Mouse (Mus musculus) midbrain, postnatal 0 days (tissue): ENCODE measurements at regions not wholly inside any gene's neighbourhood (a gene's known extent, or its start where the extent isn't known, plus 50 kb on each side); places are given as distances from the start of the nearest gene placed in this dataset.
"Not testable (repeated sequence)": the region's sequence is repeated elsewhere in the genome, so short reads cannot be mapped to it uniquely, and the experiment has no call there.

Experiments used
- ATAC-seq: fragments of 200-750 bp; cut with Nextera tagmentation; 2 replicates; pipeline ENCODE4 v1.8.0; 2017; ENCODE audit warnings: moderate number of reproducible peaks, mild to moderate bottlenecking, moderate TSS enrichment, moderate library complexity; ENCODE audit not compliant: low FRiP score
- DNase-seq: peaks from one replicate; pipeline ENCODE4 v3.0.0-alpha.2; 2015; ENCODE audit warnings: low spot score
- H3K27ac ChIP-seq: fragments of 300-500 bp; sonication (generic); 2 replicates; pipeline ENCODE4 v1.5.1; 2014; ENCODE audit warnings: low read depth, mild to moderate bottlenecking, low read length, mixed read lengths
- H3K27me3 ChIP-seq: fragments of 300-500 bp; sonication (generic); 2 replicates; pipeline ENCODE4 v1.6.1; 2014; ENCODE audit warnings: low read length, control low read depth, mixed read lengths; ENCODE audit not compliant: insufficient read depth
- H3K36me3 ChIP-seq: fragments of 300-500 bp; sonication (generic); 2 replicates; pipeline ENCODE4 v1.6.1; 2014; ENCODE audit warnings: low read length, control low read depth, mixed read lengths; ENCODE audit not compliant: insufficient read depth
- H3K4me1 ChIP-seq: fragments of 300-500 bp; sonication (generic); 2 replicates; pipeline ENCODE4 v1.6.1; 2014; ENCODE audit warnings: mild to moderate bottlenecking, control low read depth, antibody characterized with exemption, low read length, mixed read lengths; ENCODE audit not compliant: insufficient read depth
- H3K4me2 ChIP-seq: fragments of 300-500 bp; sonication (generic); 2 replicates; pipeline ENCODE4 v1.6.1; 2014; ENCODE audit warnings: low read depth, mild to moderate bottlenecking, low read length, mixed read lengths; ENCODE audit not compliant: poor library complexity, severe bottlenecking
- H3K4me3 ChIP-seq: fragments of 300-500 bp; sonication (generic); 2 replicates; pipeline ENCODE4 v1.5.1; 2014; ENCODE audit warnings: low read depth, mild to moderate bottlenecking, low read length, moderate library complexity
- H3K9ac ChIP-seq: fragments of 300-500 bp; sonication (generic); replicated peaks from 2 replicates; pipeline ENCODE4 v1.6.1; 2014; ENCODE audit warnings: mild to moderate bottlenecking, low read length, moderate library complexity, mixed read lengths; ENCODE audit not compliant: poor library complexity, severe bottlenecking
- H3K9me3 ChIP-seq: fragments of 300-500 bp; sonication (generic); 2 replicates; pipeline ENCODE4 v1.6.1; 2016; ENCODE audit warnings: low read length, control low read depth
- CTCF ChIP-seq: IDR thresholded peaks from 2 replicates; pipeline ENCODE4 v1.5.1; 2016; ENCODE audit warnings: antibody characterized with exemption, mild to moderate bottlenecking
- WGBS: fragments of 180-500 bp; shearing (Covaris S2); extraction: QIAGEN DNeasy Blood & Tissue Kit; methylation state at CpG from one replicate; pipeline ENCODE4 v1.1.7; 2014; 5-methylcytosine and 5-hydroxymethylcytosine counted together

DNA sequence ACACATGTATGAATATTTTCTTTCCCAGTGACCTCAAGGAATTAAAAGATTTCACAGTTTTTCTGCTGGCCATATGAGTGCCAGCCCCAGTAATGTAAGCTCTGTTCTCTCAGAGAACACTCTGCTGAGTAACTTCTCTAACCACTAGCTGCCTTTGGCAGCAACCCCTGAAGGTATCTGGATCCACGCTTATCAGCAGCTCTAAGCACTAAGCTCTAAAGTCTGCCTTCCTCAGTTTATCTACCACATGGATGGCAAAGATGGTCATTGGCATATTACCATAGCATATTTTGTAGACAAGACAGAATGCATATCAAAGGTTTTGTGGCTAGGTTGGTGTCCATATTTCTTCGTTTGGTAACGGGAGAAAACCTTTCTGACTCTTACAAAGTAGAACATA lies 592.3 kb upstream of the Chrm3 start:
- no peak for DNase-seq
- no peaks in the 10 kb centered on the region for H3K36me3 ChIP-seq
- H3K4me3 ChIP-seq: no peak overlapping the region
- no peak overlapping the region for H3K4me2 ChIP-seq
- WGBS: 88% methylated on average over 3 of the region's 3 CpGs
- H3K27ac ChIP-seq: no peak overlapping the region
- H3K4me1 ChIP-seq: no peaks in the 10 kb centered on the region
- ATAC-seq: no peak
- TF ChIP-seq CTCF: no peak
- no peak overlapping the region for H3K9ac ChIP-seq
- H3K9me3 ChIP-seq: no peaks in the 10 kb centered on the region
- no peaks in the 10 kb centered on the region for H3K27me3 ChIP-seq

DNA sequence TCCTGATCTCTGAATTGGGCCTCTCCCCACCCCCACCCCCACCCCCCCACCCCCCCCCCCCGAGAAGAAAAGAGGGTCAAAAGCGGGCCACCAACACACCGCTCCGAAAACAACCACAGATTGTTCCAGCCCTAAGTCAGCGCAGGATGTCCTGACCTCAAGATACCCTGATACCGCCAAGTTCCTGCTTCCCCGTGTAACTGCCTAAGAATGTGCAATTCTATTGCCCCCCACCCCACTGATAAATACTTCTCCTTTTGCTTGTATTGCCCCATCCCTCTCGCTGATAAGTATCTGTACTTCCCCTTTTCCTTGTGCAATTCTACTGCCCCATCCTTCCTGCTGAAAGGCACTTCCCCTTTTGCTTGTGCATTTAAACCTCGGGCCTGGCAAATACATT lies 590.0 kb upstream of the Chrm3 start:
- H3K4me3 ChIP-seq, H3K36me3 ChIP-seq, H3K9ac ChIP-seq, H3K4me2 ChIP-seq, H3K27me3 ChIP-seq, DNase-seq, ATAC-seq, H3K9me3 ChIP-seq, H3K27ac ChIP-seq, H3K4me1 ChIP-seq: not testable (repeated sequence)
- WGBS: 88% methylated on average over 8 of the region's 9 CpGs

DNA sequence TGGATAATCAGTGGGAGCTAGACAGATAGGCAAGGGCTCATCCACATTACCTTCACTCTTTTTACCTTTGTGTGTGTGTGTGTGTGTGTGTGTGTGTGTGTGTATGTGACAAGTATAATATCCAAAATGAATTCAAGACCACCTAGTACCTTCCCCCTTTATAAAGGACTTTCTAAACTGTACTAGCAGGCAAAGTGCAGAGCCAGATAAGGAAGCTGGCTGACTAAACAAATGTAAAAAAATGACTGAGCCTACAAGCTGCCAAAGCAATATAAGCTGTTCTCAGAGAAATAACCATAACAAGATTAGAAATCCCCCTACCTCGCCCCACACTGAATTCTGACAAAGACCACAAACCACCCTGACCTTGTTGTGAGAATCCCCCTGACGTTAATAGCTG lies 586.8 kb upstream of the Chrm3 start:
- Histone ChIP-seq H3K27ac (no peak overlapping the region), H3K27me3 (no peaks in the 10 kb centered on the region), H3K4me2 (no peak overlapping the region), H3K4me3 (no peak overlapping the region), H3K9me3 (no peaks in the 10 kb centered on the region), H3K36me3 (no peaks in the 10 kb centered on the region), H3K4me1 (no peaks in the 10 kb centered on the region), H3K9ac (no peak overlapping the region)
- ATAC-seq (no peak), DNase-seq (no peak)
- no peak for TF ChIP-seq CTCF
- WGBS: 63% methylated on average over 2 of the region's 2 CpGs

DNA sequence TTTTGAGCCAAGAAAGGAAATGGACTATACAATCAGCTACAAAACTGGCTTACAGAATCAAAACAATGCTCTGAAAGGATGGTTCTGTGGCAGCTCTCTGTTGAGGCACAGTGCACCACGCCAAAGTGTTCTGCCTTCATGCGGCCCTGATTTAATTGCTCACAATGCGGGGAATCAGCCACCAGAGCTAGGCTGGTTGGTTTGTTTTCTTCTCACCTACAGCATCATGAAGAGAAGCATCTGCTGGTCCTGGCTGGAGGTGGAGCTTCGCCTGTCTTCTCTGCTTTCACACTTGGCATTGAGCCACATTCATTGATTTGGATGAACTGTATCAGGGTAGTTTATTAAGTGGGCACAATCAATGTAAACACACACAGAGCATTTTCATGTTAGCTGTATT lies 583.2 kb upstream of the Chrm3 start:
- ATAC-seq (no peak), DNase-seq (peak; percentile 43)
- TF ChIP-seq CTCF: no peak
- Histone ChIP-seq H3K9me3 (no peaks in the 10 kb centered on the region), H3K9ac (no peak overlapping the region), H3K27me3 (no peaks in the 10 kb centered on the region), H3K4me3 (no peak overlapping the region), H3K36me3 (no peaks in the 10 kb centered on the region), H3K4me2 (no peak overlapping the region), H3K27ac (no peak overlapping the region), H3K4me1 (no peaks in the 10 kb centered on the region)
- WGBS: 67% methylated on average over 4 of the region's 4 CpGs

DNA sequence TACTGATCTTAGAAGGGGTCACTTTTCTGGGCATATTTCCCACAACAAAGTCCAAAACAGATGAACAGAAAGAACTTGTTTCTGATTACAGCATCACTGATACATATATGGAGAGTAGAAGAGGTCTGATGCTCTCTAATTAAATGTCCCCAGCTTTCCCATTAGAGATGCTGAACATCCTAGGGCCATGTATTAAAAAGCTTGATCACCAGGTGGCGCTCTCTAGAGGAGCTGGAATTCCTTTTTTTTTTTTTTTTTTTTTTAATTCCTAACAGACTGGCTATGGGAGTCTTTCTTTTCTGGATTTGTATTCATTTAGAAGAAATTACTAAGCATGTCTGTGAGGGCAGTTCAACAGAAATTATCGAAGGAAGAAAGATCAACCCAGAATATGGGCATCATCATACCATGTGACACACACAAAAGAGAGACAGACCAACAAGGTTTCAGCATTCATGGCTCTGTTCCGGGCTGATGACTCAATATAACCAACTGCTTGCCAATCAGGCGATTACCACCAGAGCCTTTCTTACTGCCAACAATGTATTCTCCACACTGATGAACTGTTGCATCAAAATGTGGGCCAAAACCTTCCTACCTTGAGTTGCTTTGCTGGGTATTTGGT lies 581.5 kb upstream of the Chrm3 start:
- Histone ChIP-seq H3K4me3 (no peak overlapping the region), H3K27ac (no peak overlapping the region), H3K4me1 (no peaks in the 10 kb centered on the region), H3K9me3 (no peaks in the 10 kb centered on the region), H3K4me2 (no peak overlapping the region), H3K9ac (no peak overlapping the region), H3K27me3 (no peaks in the 10 kb centered on the region), H3K36me3 (no peaks in the 10 kb centered on the region)
- ATAC-seq (no peak), DNase-seq (peak; percentile 39)
- TF ChIP-seq CTCF: peak; percentile 58
- WGBS: 44% methylated on average over 4 of the region's 4 CpGs

DNA sequence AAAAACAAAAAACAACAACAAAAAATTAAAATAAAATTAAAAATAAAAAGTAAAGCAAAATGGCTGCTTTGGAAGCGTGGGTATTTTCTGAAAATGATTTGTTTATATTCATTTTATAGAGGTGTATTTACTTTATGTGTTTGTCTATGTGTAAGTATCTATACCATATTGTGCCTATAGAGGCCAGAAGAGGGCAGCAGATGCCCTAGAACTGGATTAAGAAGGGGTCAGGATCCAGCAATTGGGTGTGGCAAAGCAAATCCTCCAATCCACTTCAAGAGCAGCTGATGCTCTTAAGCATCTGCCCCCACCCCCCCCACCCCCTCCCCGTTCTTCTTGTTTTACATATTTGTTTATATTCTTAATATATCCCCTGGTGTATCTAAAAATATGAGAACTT lies 577.6 kb upstream of the Chrm3 start:
- H3K4me1 ChIP-seq: no peaks in the 10 kb centered on the region
- WGBS: 91% methylated on average over 2 of the region's 2 CpGs
- peak; percentile 17; the same call in 1 of the 2 replicates for TF ChIP-seq CTCF
- H3K27me3 ChIP-seq: no peaks in the 10 kb centered on the region
- no peak overlapping the region for H3K27ac ChIP-seq
- H3K9ac ChIP-seq: no peak overlapping the region
- DNase-seq (no peak), ATAC-seq (no peak)
- no peak overlapping the region for H3K4me2 ChIP-seq
- no peak overlapping the region for H3K4me3 ChIP-seq
- H3K36me3 ChIP-seq: no peaks in the 10 kb centered on the region
- H3K9me3 ChIP-seq: no peaks in the 10 kb centered on the region
